Mouse (Mus musculus): ENCODE measurements around the gene Mthfd2.
A peak's percentile ranks its signal among the peaks of the same experiment; 100 is the strongest.

Gene Mthfd2

DNA sequence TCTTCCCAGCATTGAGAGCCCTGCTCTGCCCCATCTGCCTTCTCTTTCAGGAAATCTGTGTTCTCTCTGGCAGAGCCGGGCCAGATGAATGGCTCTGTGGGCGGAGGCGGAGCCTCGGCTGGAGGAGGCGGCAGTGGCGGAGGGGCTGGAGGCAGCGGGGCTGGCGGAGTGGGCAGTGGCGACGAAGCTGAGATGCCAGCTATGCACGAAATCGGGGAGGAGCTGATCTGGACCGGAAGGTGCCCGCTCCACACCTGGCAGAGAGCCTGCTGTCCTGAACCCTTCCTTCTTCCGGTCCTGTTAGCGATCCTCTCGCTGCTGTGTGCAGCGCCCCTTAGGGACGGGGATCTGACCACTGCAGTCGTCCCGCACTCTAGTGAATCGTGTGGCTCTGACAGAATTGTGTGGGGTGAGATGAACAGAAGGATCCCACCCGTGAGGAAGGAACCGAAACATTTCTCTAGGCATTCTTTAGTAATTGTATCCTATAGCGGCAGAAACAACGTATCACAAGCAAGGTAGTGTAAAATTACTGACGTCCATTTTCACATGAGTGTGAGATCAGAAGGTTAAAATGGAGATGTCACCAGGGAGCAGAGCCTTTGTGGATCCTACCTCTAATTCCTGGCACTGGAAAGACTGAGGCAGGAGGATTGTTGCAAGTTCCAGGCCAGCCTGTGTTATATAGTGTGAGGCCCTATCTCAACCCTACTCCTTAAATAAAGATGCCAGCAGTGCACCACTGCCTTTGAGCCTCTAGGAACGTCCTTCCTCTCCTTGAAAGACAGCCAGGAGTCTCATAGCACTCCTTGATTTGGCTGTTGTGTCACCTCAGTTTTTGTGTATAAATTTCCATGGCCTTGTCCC is 57.3 kb downstream of the Mthfd2 start:
- peak; percentile 73 to 91 for DNase-seq (ENCODE audit: low spot score in 2 of 2)

DNA sequence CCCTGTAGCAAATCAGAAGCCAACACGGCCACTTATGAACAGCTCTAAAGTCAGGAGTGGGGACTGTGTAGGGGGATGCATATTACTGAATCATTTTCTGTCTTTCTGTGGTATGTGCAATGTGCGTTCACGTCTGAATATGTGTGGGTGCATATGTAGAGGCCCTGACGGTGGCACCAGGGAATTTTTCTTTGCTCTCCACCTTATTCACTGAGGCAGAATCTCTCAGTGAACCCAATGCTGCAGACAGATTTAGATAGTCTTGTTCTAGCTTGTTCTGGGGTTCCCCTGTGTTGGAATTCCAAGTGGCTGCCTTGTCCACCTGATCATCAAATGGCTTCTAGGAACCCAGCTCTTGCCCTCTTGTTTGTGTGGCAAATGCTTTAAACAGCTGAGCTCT is 58.1 kb downstream of the Mthfd2 start:
- peak in 1 of 2 experiments; percentile 10 for DNase-seq (ENCODE audit: low spot score in 2 of 2)

GRCm38 (mm10) chr6:83265653-83266052 is 60.1 kb downstream of the Mthfd2 start:
- DNase-seq (ENCODE audit: low spot score in 2 of 2), result no peak

DNA sequence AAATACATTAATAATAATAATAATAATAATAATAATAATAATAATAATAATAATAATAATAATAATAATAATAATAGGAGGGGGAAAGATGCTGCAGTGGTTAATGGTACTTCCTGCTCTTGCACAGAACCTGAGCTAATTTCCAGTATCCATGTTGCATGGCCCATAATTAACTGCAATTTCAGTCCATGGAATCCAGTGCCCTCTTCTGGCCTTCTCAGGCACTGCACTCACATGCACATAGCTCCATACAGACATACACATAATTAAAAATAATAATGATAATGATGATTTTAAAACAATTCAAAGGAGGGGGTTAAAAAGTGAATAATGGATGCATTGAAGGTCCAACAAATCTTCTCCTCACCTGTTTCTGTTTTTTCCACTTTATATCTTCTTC is 60.5 kb downstream of the Mthfd2 start:
- no peak for DNase-seq (ENCODE audit: low spot score in 2 of 2)

DNA sequence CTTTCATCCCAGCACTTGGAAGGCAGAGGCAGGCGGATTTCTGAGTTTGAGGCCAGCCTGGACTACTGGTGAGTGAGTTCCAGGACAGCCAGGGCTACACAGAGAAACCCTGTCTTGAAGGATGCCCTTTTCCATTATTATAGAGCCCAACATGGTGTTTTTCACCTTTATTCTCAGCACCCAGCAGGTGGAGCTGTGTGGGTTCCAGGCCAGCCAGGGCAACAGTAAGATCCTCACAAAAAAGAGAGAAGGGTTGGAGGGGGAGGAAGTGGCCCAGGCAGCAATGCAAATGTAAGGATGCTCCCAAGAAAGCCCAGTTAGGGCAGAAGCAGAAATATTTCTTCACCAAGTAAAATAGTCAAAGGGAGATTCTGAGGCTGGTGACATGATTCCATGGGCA is 61.2 kb downstream of the Mthfd2 start:
- no peak for DNase-seq (ENCODE audit: low spot score in 2 of 2)
